Mouse (Mus musculus) embryonic facial prominence, embryonic 14.5 days (tissue): Measurements from ENCODE around the gene Hoxd12. TPM values are rescaled to one million over a fixed set of nuclear protein-coding genes. Genes with fewer than 3 reads are reported as not detected.

Experiments
- ATAC-seq: fragments of 200-750 bp; cut with Nextera tagmentation; 2 replicates; pipeline ENCODE4 v1.8.0; 2017; ENCODE audit warnings: low read depth, moderate number of reproducible peaks, moderate TSS enrichment
- DNase-seq: peaks from one replicate; pipeline ENCODE4 v3.0.0-alpha.2; 2015; ENCODE audit warnings: low spot score
- H3K27ac ChIP-seq: fragments of 300-500 bp; sonication (generic); replicated peaks from 2 replicates; pipeline ENCODE4 v1.5.1; 2014; ENCODE audit warnings: low read depth, mild to moderate bottlenecking, low read length, moderate library complexity
- H3K27me3 ChIP-seq: fragments of 300-500 bp; sonication (generic); replicated peaks from 2 replicates; pipeline ENCODE4 v1.6.1; 2014; ENCODE audit warnings: low read length; ENCODE audit not compliant: control insufficient read depth, insufficient read depth
- H3K36me3 ChIP-seq: fragments of 300-500 bp; sonication (generic); 2 replicates; pipeline ENCODE4 v1.6.1; 2014; ENCODE audit warnings: low read length, mixed read lengths; ENCODE audit not compliant: control insufficient read depth, insufficient read depth
- H3K4me1 ChIP-seq: fragments of 300-500 bp; sonication (generic); 2 replicates; pipeline ENCODE4 v1.6.1; 2014; ENCODE audit warnings: antibody characterized with exemption, low read length; ENCODE audit not compliant: control insufficient read depth, insufficient read depth
- H3K4me2 ChIP-seq: fragments of 300-500 bp; sonication (generic); 2 replicates; pipeline ENCODE4 v1.6.1; 2014; ENCODE audit warnings: low read depth, mild to moderate bottlenecking, low read length, moderate library complexity, mixed read lengths
- H3K4me3 ChIP-seq: fragments of 300-500 bp; sonication (generic); 2 replicates; pipeline ENCODE4 v1.5.1; 2014; ENCODE audit warnings: low read depth, mild to moderate bottlenecking, low read length
- H3K9ac ChIP-seq: fragments of 300-500 bp; sonication (generic); 2 replicates; pipeline ENCODE4 v1.6.1; 2014; ENCODE audit warnings: low read depth, mild to moderate bottlenecking, low read length, moderate library complexity, mixed read lengths
- H3K9me3 ChIP-seq: fragments of 300-500 bp; sonication (generic); 2 replicates; pipeline ENCODE4 v1.6.1; 2016; ENCODE audit warnings: low read length; ENCODE audit not compliant: control insufficient read depth
- WGBS: fragments of 180-500 bp; shearing (Covaris S2); extraction: QIAGEN DNeasy Blood & Tissue Kit; methylation state at CpG from one replicate; pipeline ENCODE4 v1.1.7; 2014; 5-methylcytosine and 5-hydroxymethylcytosine counted together
- polyA plus RNA-seq: library from polyadenylated mRNA; unstranded; fragments of >200 nt; fragmentation: Nextera tagmentation; extraction: Ambion mirVana; gene quantifications from 2 replicates; pipeline ENCODE4 v1.2.1, GENCODE M21; 2014

Gene Hoxd12
- polyA plus RNA-seq, 1 experiment from 2014 or later, result not detected

- Histone ChIP-seq H3K27me3 (peaks cover 100% of the 10 kb centered on the region), H3K4me2 (no peak overlapping the region), H3K4me1 (0 out of 2 replicates have a peak, but pooled peaks cover 3% of the 10 kb centered on the region), H3K36me3 (no peaks in the 10 kb centered on the region), H3K4me3 (peak overlapping the region; percentile 5; the same call in 1 of the 2 replicates), H3K9me3 (no peaks in the 10 kb centered on the region), H3K27ac (no peak overlapping the region), H3K9ac (no peak overlapping the region)
- no peak for ATAC-seq
- WGBS, result 2% methylated on average over 30 of the region's 30 CpGs
- DNase-seq, result no peak
These were observed 14.1 kb upstream of the Hoxd12 start for GRCm38 (mm10) chr2:74660421-74661375.

GRCm38 (mm10) chr2:74661685-74662084, 13.1 kb upstream of the Hoxd12 start:
- H3K27ac ChIP-seq, result no peak overlapping the region
- DNase-seq (peak; percentile 86), ATAC-seq (0 out of 2 replicates have a peak, but pooled peaks have one; percentile 44)
- 0% methylated on average over 14 of the region's 14 CpGs for WGBS
- H3K27me3 ChIP-seq, result peaks cover 100% of the 10 kb centered on the region
- H3K9ac ChIP-seq, result no peak overlapping the region
- H3K4me2 ChIP-seq, result peak overlapping the region; percentile 50
- peak overlapping the region; percentile 24 for H3K4me3 ChIP-seq
- H3K9me3 ChIP-seq, result no peaks in the 10 kb centered on the region
- 0 out of 2 replicates have a peak, but pooled peaks cover 3% of the 10 kb centered on the region for H3K4me1 ChIP-seq
- H3K36me3 ChIP-seq, result no peaks in the 10 kb centered on the region

- DNase-seq (peak; percentile 77), ATAC-seq (0 out of 2 replicates have a peak, but pooled peaks have one; percentile 56)
- Histone ChIP-seq H3K4me2 (no peak overlapping the region), H3K36me3 (no peaks in the 10 kb centered on the region), H3K27me3 (peaks cover 99% of the 10 kb centered on the region), H3K27ac (no peak overlapping the region), H3K9me3 (no peaks in the 10 kb centered on the region), H3K4me1 (peaks cover 3% of the 10 kb centered on the region; the same call in 1 of the 2 replicates), H3K4me3 (no peak overlapping the region), H3K9ac (no peak overlapping the region)
- 4% methylated on average over 18 of the region's 18 CpGs for WGBS
These were observed 11.4 kb upstream of the Hoxd12 start for GRCm38 (mm10) chr2:74663291-74663925.

GRCm38 (mm10) chr2:74666411-74666810, 8.4 kb upstream of the Hoxd12 start:
- peaks cover 3% of the 10 kb centered on the region; the same call in 1 of the 2 replicates for H3K4me1 ChIP-seq
- no peaks in the 10 kb centered on the region for H3K36me3 ChIP-seq
- H3K27me3 ChIP-seq, result peaks cover 98% of the 10 kb centered on the region
- H3K4me3 ChIP-seq, result no peak overlapping the region
- no peak overlapping the region for H3K27ac ChIP-seq
- ATAC-seq (no peak), DNase-seq (no peak)
- 3% methylated on average over 7 of the region's 7 CpGs for WGBS
- no peak overlapping the region for H3K4me2 ChIP-seq
- H3K9me3 ChIP-seq, result no peaks in the 10 kb centered on the region
- no peak overlapping the region for H3K9ac ChIP-seq

- H3K4me3 ChIP-seq, result peak overlapping the region; percentile 39
- H3K9me3 ChIP-seq, result no peaks in the 10 kb centered on the region
- H3K4me2 ChIP-seq, result no peak overlapping the region; the same call in 1 of the 2 replicates
- H3K4me1 ChIP-seq, result no peaks in the 10 kb centered on the region; the same call in 1 of the 2 replicates
- 2% methylated on average over 36 of the region's 36 CpGs for WGBS
- H3K27me3 ChIP-seq, result peaks cover 98% of the 10 kb centered on the region
- H3K9ac ChIP-seq, result no peak overlapping the region
- ATAC-seq (no peak), DNase-seq (no peak)
- H3K36me3 ChIP-seq, result no peaks in the 10 kb centered on the region
- no peak overlapping the region for H3K27ac ChIP-seq
These were observed 7.5 kb upstream of the Hoxd12 start for GRCm38 (mm10) chr2:74667191-74667841.

- Histone ChIP-seq H3K9ac (peak within 1 kb of the TSS; percentile 19; the same call in 1 of the 2 replicates), H3K4me1 (peaks cover 3% of the 10 kb centered on the region; the same call in 1 of the 2 replicates), H3K4me3 (peak within 1 kb of the TSS; percentile 39), H3K9me3 (no peaks in the 10 kb centered on the region), H3K4me2 (peak within 1 kb of the TSS; percentile 57), H3K27ac (no peak within 1 kb of the TSS), H3K27me3 (peaks cover 98% of the 10 kb centered on the region), H3K36me3 (no peaks in the 10 kb centered on the region)
- DNase-seq (no peak), ATAC-seq (0 out of 2 replicates have a peak, but pooled peaks have one; percentile 17)
- WGBS, result 1% methylated on average over 10 of the region's 51 CpGs
These were observed 6.9 kb upstream of the Hoxd12 start, which contains the start of gene Hoxd13 for GRCm38 (mm10) chr2:74667842-74668357. Gene Hoxd13 (plus strand): TSS chr2:74668310.

- DNase-seq (no peak), ATAC-seq (0 out of 2 replicates have a peak, but pooled peaks have one; percentile 32)
- Histone ChIP-seq H3K9me3 (no peaks in the 10 kb centered on the region), H3K27me3 (peaks cover 98% of the 10 kb centered on the region), H3K4me2 (peak overlapping the region; percentile 57), H3K27ac (no peak overlapping the region), H3K4me3 (peak overlapping the region; percentile 39), H3K4me1 (peaks cover 4% of the 10 kb centered on the region; the same call in 1 of the 2 replicates), H3K36me3 (no peaks in the 10 kb centered on the region), H3K9ac (peak overlapping the region; percentile 19; the same call in 1 of the 2 replicates)
- WGBS, result 0% methylated on average over 34 of the region's 74 CpGs
These were observed 6.2 kb upstream of the Hoxd12 start for GRCm38 (mm10) chr2:74668370-74669229.
